Mouse (Mus musculus) cerebral cortex, adult 2 months (tissue): ENCODE measurements around the gene Ppp1r12b.

ENCODE experiments used
- WGBS: fragments of 180-500 bp; shearing (Covaris S2); methylation state at CpG from one replicate; pipeline ENCODE4 v1.1.7; 2018; 5-methylcytosine and 5-hydroxymethylcytosine counted together

Gene Ppp1r12b

GRCm38 (mm10) chr1:134719718-134720304, 235.9 kb downstream of the Ppp1r12b start:
- 62% methylated on average over 12 of the region's 12 CpGs for WGBS

- WGBS: 63% methylated on average over 5 of the region's 5 CpGs
Observed at GRCm38 (mm10) chr1:134715092-134715491, 240.7 kb downstream of the Ppp1r12b start.

- WGBS: 84% methylated on average over 8 of the region's 8 CpGs
Observed at GRCm38 (mm10) chr1:134714166-134714565, 241.6 kb downstream of the Ppp1r12b start.

- 50% methylated on average over 11 of the region's 11 CpGs for WGBS
Observed at GRCm38 (mm10) chr1:134713421-134713969, 242.2 kb downstream of the Ppp1r12b start.

GRCm38 (mm10) chr1:134712781-134713299, 242.9 kb downstream of the Ppp1r12b start:
- WGBS: 88% methylated on average over 9 of the region's 9 CpGs

GRCm38 (mm10) chr1:134711653-134712052, 244.1 kb downstream of the Ppp1r12b start:
- 83% methylated on average over 5 of the region's 5 CpGs for WGBS

- WGBS: 81% methylated on average over 7 of the region's 7 CpGs
Observed at GRCm38 (mm10) chr1:134711061-134711460, 244.7 kb downstream of the Ppp1r12b start.

GRCm38 (mm10) chr1:134709411-134710306, 246.1 kb downstream of the Ppp1r12b start:
- WGBS: 18% methylated on average over 26 of the region's 26 CpGs

DNA sequence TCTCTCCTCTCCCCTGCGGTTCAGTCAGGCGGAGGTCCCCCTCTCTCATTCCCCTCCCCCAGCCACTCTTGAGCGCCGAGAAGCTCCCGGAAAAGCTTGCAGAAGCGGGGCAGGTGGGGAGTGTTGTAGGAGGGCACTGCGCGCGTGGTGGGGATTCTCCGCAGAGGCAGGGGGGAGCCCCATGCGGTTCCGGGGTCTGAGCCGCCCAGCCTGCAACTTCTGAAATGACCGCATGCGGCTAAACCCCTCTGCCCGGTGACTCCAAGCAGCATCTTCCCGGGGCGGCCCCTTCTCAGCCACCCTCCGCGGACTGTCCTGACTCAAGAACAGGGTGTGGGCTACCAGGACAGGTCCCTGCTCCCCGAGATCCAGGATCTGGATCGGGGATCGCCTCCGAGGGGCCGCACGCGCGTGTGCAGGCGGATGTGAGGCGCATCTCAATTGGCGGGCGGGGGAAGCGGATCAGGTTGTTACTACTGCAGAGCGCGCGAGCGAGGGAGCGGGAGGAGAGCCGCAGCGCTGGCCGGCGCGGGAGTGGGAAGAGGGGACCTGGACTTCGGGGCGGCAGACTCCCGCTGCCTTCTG, 246.8 kb downstream of the Ppp1r12b start:
- under 1% methylated on average over 46 of the region's 46 CpGs for WGBS

- WGBS: 37% methylated on average over 8 of the region's 8 CpGs
Observed at GRCm38 (mm10) chr1:134708274-134708673, 247.5 kb downstream of the Ppp1r12b start.

DNA sequence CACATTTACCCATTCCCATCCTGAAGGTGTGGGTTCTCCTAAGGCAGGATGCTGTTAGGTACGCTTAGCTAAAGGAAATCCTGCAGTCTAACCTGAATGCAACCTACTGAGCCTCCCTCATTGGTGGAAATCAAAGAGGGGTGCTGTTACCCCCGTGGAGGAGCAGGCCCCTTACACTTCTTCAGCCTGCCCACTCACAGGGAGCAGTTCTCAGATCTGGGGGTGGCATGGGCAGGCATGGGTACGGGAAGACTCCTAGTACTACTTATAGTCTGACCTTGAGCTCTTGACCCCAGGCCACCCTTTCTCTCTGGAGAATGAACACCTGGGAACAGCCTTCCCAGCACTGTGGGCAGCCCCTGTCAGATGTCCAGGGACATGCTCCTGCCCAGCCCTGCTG, 248.2 kb downstream of the Ppp1r12b start:
- WGBS: 82% methylated on average over 3 of the region's 3 CpGs

- 82% methylated on average over 2 of the region's 2 CpGs for WGBS
Observed at GRCm38 (mm10) chr1:134706549-134706948, 249.2 kb downstream of the Ppp1r12b start.
